Mouse (Mus musculus): ENCODE results near the gene Spn.

Spn gene

GRCm38 (mm10) chr7:127139562-127139961 is 1.9 kb upstream of the Spn start:
- no peak for DNase-seq

- no peak for DNase-seq
Observed at GRCm38 (mm10) chr7:127139100-127139499, 1.5 kb upstream of the Spn start.

GRCm38 (mm10) chr7:127136181-127137071 is 1.2 kb downstream of the Spn start:
- DNase-seq, result no peak

GRCm38 (mm10) chr7:127134821-127135447 is 2.7 kb downstream of the Spn start:
- no peak for DNase-seq

- no peak for DNase-seq
Observed at GRCm38 (mm10) chr7:127133125-127133524, 4.5 kb downstream of the Spn start.

- DNase-seq, result peak; percentile 28
Observed at GRCm38 (mm10) chr7:127129638-127130037, 8.0 kb downstream of the Spn start.

- DNase-seq, result no peak
Observed at GRCm38 (mm10) chr7:127121911-127122270, 15.7 kb downstream of the Spn start, which contains the start of gene Qprt. Qprt (minus strand) TSS chr7:127122226.

- DNase-seq, result no peak
Observed at GRCm38 (mm10) chr7:127121061-127121910, 16.3 kb downstream of the Spn start.

- DNase-seq, result no peak
Observed at GRCm38 (mm10) chr7:127118671-127119445, 18.8 kb downstream of the Spn start.

- no peak for DNase-seq
Observed at GRCm38 (mm10) chr7:127117948-127118347, 19.7 kb downstream of the Spn start.

GRCm38 (mm10) chr7:127116331-127116935 is 21.2 kb downstream of the Spn start:
- no peak for DNase-seq

- no peak for DNase-seq
Observed at GRCm38 (mm10) chr7:127114920-127115319, 22.7 kb downstream of the Spn start.

- DNase-seq, result no peak
Observed at GRCm38 (mm10) chr7:127113614-127114259, 23.9 kb downstream of the Spn start.

- no peak for DNase-seq
Observed at GRCm38 (mm10) chr7:127112921-127113597, 24.6 kb downstream of the Spn start.

GRCm38 (mm10) chr7:127112251-127112841 is 25.3 kb downstream of the Spn start:
- DNase-seq, result no peak

- DNase-seq, result peak; percentile 43
Observed at GRCm38 (mm10) chr7:127111461-127111860, 26.2 kb downstream of the Spn start.

GRCm38 (mm10) chr7:127110239-127111007 is 27.2 kb downstream of the Spn start:
- DNase-seq, result peak; percentile 85

- DNase-seq, result peak; percentile 22
Observed at GRCm38 (mm10) chr7:127105551-127105950, 32.1 kb downstream of the Spn start.

GRCm38 (mm10) chr7:127104560-127105332 is 32.9 kb downstream of the Spn start:
- peak; percentile 89 for DNase-seq
